Mouse (Mus musculus) liver, embryonic 16.5 days (tissue): ENCODE measurements around the gene Pxn. TPM values are rescaled to one million over a fixed set of nuclear protein-coding genes. Genes with fewer than 3 reads are reported as not detected.
A peak's percentile ranks its signal among the peaks of the same experiment; 100 is the strongest.

Source experiments
- ATAC-seq: fragments of 200-750 bp; cut with Nextera tagmentation; 2 replicates; pipeline ENCODE4 v1.8.0; 2017; ENCODE audit warnings: low read depth, mild to moderate bottlenecking, moderate number of reproducible peaks, moderate library complexity
- H3K27ac ChIP-seq: fragments of 300-500 bp; sonication (generic); 2 replicates; pipeline ENCODE4 v1.5.1; 2014; ENCODE audit warnings: mild to moderate bottlenecking, low read length
- H3K27me3 ChIP-seq: fragments of 300-500 bp; sonication (generic); 2 replicates; pipeline ENCODE4 v1.6.1; 2014; ENCODE audit warnings: low read depth, low read length, mixed read lengths; ENCODE audit not compliant: control insufficient read depth, insufficient read depth
- H3K36me3 ChIP-seq: fragments of 300-500 bp; sonication (generic); 2 replicates; pipeline ENCODE4 v1.6.1; 2014; ENCODE audit warnings: mild to moderate bottlenecking; ENCODE audit not compliant: control insufficient read depth, insufficient read depth
- H3K4me1 ChIP-seq: fragments of 300-500 bp; sonication (generic); 2 replicates; pipeline ENCODE4 v1.6.1; 2014; ENCODE audit warnings: low read depth, low read length, mixed read lengths; ENCODE audit not compliant: control insufficient read depth
- H3K4me2 ChIP-seq: fragments of 300-500 bp; sonication (generic); 2 replicates; pipeline ENCODE4 v1.6.1; 2014; ENCODE audit warnings: low read depth, low read length, mixed read lengths
- H3K4me3 ChIP-seq: fragments of 300-500 bp; sonication (generic); 2 replicates; pipeline ENCODE4 v1.5.1; 2014; ENCODE audit warnings: low read depth, mild to moderate bottlenecking, low read length
- H3K9ac ChIP-seq: fragments of 300-500 bp; sonication (generic); 2 replicates; pipeline ENCODE4 v1.6.1; 2014; ENCODE audit warnings: low read depth, low read length
- H3K9me3 ChIP-seq: fragments of 300-500 bp; sonication (generic); replicated peaks from 2 replicates; pipeline ENCODE4 v1.6.1; 2016; ENCODE audit warnings: low read length; ENCODE audit not compliant: control insufficient read depth
- WGBS: fragments of 180-500 bp; shearing (Covaris S2); extraction: QIAGEN DNeasy Blood & Tissue Kit; methylation state at CpG from one replicate; pipeline ENCODE4 v1.1.7; 2014; ENCODE audit not compliant: insufficient replicate concordance; 5-methylcytosine and 5-hydroxymethylcytosine counted together
- polyA plus RNA-seq: library from polyadenylated mRNA; unstranded; fragments of >200 nt; fragmentation: Nextera tagmentation; extraction: Ambion mirVana; gene quantifications from 2 replicates; pipeline ENCODE4 v1.2.1, GENCODE M21; 2015

Gene Pxn
- polyA plus RNA-seq, 1 experiment from 2014 or later, result 19.1 TPM

DNA sequence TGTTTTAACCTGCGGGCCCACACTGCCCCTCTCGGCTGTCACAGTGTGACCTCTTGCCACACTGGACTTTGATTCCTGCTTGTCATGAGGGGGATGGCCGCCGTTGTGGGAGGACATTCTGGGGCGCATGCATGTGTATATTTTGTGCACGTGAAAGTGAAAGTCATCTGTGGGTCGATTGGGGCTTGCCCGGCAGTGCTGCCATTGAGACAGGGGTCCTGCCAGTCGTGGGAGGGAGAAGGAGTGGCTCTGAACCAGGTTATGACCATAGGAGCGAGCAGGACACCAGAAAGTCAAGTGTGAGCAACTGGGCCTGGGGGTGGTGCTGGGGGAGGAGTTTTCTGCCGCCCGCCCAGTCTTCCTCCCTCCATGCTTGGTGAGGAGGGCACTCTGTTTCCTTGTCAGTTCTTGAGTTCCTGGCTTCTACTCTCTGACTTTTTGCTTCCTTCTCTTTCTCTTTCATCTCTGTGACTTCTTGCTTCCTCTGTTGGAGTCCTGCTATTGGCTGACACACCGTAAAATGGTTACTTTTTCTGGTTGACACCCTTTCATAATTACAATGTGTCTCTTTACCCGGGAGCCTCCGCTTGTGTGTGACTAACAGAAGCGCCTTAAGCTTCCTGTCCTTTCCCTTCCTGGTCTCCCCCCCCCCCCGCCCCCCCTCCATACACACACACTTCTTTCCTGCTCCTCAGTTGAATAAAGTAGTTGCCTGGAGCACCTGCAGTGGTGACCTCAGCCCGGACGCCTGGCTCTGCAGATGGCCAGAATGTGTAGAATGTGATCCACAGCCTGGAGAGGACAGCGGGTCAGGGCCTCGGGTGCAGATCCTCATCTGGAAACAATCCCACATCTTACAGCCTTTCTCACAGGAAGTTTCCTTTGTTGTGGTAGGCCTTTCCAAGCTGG is 15.3 kb downstream of the Pxn start:
- peak overlapping the region; percentile 55 for H3K4me3 ChIP-seq
- peaks cover 59% of the 10 kb centered on the region for H3K4me1 ChIP-seq
- ATAC-seq, result peak; percentile 75
- H3K4me2 ChIP-seq, result peak overlapping the region; percentile 66
- peak overlapping the region; percentile 86 for H3K27ac ChIP-seq
- WGBS, result 15% methylated on average over 20 of the region's 21 CpGs
- no peaks in the 10 kb centered on the region for H3K27me3 ChIP-seq
- H3K9me3 ChIP-seq, result no peaks in the 10 kb centered on the region
- peak overlapping the region; percentile 36 for H3K9ac ChIP-seq
- no peaks in the 10 kb centered on the region for H3K36me3 ChIP-seq

DNA sequence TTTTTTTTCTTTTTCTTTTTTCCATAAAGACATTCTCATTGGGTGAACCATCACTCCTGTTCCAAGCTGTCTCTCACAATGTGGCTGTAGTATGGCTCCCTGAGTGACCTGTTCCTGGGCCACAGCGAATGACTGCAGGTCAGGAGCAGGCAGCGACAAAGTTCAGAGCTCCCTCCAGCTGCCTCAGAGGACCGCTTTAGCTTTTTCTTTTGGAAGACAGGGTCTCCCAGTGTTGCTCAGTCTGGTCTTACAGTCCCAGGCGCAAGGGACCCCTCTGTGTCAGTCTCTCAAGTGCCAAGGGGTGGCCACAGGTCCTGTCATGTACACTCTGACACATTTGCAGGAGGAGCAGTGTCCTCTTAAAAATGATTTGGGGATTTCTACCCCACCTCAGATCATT is 16.1 kb downstream of the Pxn start:
- H3K4me2 ChIP-seq, result no peak overlapping the region
- WGBS, result 71% methylated on average over 4 of the region's 4 CpGs
- no peaks in the 10 kb centered on the region for H3K36me3 ChIP-seq
- no peaks in the 10 kb centered on the region for H3K27me3 ChIP-seq
- H3K9me3 ChIP-seq, result no peaks in the 10 kb centered on the region
- peaks cover 59% of the 10 kb centered on the region for H3K4me1 ChIP-seq
- peak overlapping the region; percentile 86 for H3K27ac ChIP-seq
- ATAC-seq, result no peak
- no peak overlapping the region for H3K9ac ChIP-seq
- no peak overlapping the region for H3K4me3 ChIP-seq

DNA sequence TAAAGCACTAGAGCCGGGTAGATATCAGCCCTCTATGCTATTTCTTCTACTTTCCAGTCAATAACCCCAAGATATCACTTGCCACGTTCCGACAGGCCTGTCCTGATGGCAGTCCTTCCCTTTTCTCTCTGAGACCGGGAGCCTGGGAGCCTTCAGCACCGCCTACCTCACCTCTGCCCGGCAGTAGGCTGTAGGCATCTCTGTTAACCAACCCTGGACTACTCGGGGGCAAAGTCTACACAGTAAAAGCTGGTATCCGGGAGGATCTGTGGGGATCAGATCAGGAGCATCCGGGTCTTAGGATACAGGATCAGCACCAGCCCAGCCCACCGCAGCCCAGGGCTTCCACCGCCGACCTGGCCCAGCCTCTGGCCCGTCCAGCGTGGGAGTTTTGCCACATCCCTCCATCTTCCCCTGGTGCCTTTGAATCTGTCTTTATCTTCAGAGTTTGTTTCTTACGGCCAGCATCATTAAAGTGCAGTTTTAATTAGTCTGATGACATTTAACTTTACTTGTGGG is 16.6 kb downstream of the Pxn start:
- Histone ChIP-seq H3K4me2 (no peak overlapping the region), H3K4me3 (no peak overlapping the region), H3K4me1 (peaks cover 59% of the 10 kb centered on the region), H3K27ac (peak overlapping the region; percentile 86), H3K36me3 (no peaks in the 10 kb centered on the region), H3K9ac (no peak overlapping the region), H3K27me3 (no peaks in the 10 kb centered on the region), H3K9me3 (no peaks in the 10 kb centered on the region)
- peak; percentile 25; the same call in 1 of the 2 replicates for ATAC-seq
- WGBS, result 59% methylated on average over 15 of the region's 15 CpGs

DNA sequence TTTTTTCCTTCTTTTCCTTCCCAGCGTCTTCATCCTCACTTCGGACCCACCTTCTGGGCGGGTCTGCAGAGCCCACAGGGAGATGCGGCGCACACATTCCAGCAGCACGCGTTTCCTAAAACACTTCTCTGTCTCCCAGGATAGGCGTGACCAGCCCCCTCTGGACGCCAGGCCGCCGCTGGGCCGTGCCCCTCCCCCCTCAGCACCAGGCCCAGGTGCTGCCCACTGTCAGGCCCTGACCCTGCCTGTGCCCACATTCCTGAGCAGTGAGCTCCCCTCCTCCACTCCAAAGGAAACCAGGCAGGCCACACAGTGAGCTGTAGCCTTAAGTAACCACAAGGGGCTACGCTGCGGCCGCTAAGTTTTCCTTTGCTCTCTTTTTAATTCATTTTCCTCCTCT is 17.5 kb downstream of the Pxn start:
- Histone ChIP-seq H3K9me3 (no peaks in the 10 kb centered on the region), H3K27ac (no peak overlapping the region), H3K9ac (no peak overlapping the region), H3K4me2 (no peak overlapping the region), H3K4me1 (peaks cover 62% of the 10 kb centered on the region), H3K27me3 (no peaks in the 10 kb centered on the region), H3K36me3 (no peaks in the 10 kb centered on the region), H3K4me3 (no peak overlapping the region)
- no peak for ATAC-seq
- WGBS, result 37% methylated on average over 15 of the region's 15 CpGs

DNA sequence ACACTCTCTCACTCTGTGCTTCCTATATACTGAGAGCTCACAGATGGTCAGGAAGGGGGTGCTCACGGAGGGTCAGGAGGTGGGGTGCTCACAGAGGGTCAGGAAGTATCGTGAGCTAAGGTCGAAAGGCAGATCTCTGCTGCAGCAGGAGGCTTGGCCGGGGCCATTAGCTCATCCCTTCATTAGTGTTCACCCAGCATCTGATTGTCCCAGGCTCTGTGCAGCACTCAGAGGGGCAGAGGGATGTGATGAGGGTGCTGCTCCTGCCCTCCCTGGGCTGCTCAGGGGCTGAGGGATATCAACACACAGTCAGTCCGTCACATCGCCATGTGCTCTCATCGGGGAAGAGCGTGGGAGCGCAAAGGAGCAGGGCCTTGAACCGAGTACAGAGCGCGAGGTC is 18.0 kb downstream of the Pxn start:
- H3K4me1 ChIP-seq, result peaks cover 65% of the 10 kb centered on the region
- no peaks in the 10 kb centered on the region for H3K9me3 ChIP-seq
- no peak overlapping the region for H3K4me3 ChIP-seq
- H3K27me3 ChIP-seq, result no peaks in the 10 kb centered on the region
- no peak for ATAC-seq
- H3K9ac ChIP-seq, result no peak overlapping the region
- H3K36me3 ChIP-seq, result no peaks in the 10 kb centered on the region
- WGBS, result 55% methylated on average over 12 of the region's 12 CpGs
- H3K27ac ChIP-seq, result peak overlapping the region; percentile 10; the same call in 1 of the 2 replicates
- H3K4me2 ChIP-seq, result no peak overlapping the region

DNA sequence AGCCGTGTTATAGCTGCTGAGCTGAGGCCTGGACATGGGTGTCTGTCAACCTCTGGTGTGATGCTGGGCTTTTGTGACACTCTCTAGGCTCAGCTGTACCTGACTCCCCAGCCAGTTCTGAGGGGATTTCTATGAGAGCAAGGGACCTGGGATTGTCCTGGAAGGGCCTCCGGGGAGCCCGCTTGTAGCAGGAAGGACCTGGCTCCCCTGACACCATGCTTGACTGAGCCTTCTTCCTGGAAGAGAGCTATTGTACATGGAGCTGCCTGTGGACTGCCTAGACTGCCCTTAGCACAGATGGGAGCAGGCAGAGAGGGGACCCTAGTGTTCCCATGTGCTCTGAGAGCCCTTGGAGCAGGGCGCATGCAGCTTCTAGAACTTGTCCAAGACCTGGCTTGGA is 18.9 kb downstream of the Pxn start:
- Histone ChIP-seq H3K36me3 (no peaks in the 10 kb centered on the region), H3K4me2 (no peak overlapping the region), H3K27me3 (no peaks in the 10 kb centered on the region), H3K27ac (no peak overlapping the region), H3K4me3 (no peak overlapping the region), H3K9ac (no peak overlapping the region), H3K9me3 (no peaks in the 10 kb centered on the region), H3K4me1 (peaks cover 70% of the 10 kb centered on the region)
- WGBS, result 83% methylated on average over 4 of the region's 4 CpGs
- no peak for ATAC-seq

DNA sequence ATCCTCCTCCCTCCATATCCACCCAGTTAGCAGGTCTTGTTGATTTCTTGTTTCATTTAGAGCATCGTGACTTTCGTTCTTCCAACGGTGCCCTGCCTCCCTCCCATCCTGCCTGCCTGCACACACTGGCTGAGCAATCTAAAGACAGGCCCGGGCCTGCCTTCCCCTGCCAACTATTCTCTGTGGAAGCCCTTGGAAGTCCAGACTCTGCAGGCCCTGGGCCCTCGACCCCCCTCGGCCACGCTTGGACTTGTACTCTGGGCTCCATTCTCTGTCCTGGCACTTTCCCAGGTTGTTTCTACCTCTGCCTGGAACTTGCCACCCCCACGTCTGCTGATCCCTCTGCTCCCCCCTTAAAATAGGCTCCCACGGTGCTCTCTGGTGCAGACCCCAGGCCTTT is 19.5 kb downstream of the Pxn start:
- ATAC-seq, result no peak
- H3K4me1 ChIP-seq, result peaks cover 70% of the 10 kb centered on the region
- no peaks in the 10 kb centered on the region for H3K27me3 ChIP-seq
- H3K9me3 ChIP-seq, result no peaks in the 10 kb centered on the region
- no peak overlapping the region for H3K4me3 ChIP-seq
- no peak overlapping the region for H3K27ac ChIP-seq
- H3K9ac ChIP-seq, result no peak overlapping the region
- H3K36me3 ChIP-seq, result no peaks in the 10 kb centered on the region
- 72% methylated on average over 9 of the region's 9 CpGs for WGBS
- no peak overlapping the region for H3K4me2 ChIP-seq

DNA sequence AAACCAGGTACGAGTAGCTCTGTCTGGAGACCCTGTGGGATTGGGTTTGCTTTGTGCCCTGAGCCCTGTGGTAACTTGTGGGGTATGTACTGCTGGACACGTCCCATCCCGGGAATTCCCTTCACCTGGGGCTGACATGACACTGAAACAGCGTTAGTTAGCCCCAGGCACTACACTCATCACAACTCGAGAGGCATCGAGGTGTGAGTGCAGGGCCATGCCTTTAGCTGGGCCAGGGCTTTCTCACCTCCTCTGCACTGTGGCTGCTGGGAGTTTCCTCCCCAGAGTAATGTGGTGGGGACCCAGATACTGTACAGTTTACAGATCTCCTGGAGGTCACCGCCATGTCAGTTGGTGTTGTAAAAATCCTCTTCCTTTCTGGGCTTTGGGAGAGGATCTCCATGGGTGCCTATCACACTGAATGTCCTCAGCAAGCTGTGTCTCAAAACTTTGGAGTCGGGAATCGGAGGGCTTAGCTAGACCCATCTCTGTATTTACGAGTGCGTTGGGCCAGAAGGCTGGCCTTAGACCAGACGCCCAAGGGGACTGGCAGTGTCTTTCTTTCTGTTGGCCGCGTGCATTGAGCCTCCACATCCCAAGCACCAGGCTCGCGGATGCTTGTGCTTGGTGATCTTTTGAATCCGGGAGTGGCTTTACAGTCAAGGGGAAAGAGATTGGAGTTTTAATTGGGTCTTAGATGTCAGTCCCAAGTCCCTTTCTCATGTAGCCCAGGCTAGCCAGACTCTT is 20.2 kb downstream of the Pxn start:
- Histone ChIP-seq H3K4me3 (no peak overlapping the region), H3K4me2 (no peak overlapping the region), H3K9me3 (no peaks in the 10 kb centered on the region), H3K27ac (no peak overlapping the region), H3K9ac (no peak overlapping the region), H3K27me3 (no peaks in the 10 kb centered on the region), H3K36me3 (no peaks in the 10 kb centered on the region), H3K4me1 (peaks cover 70% of the 10 kb centered on the region)
- no peak for ATAC-seq
- WGBS, result 79% methylated on average over 17 of the region's 17 CpGs

DNA sequence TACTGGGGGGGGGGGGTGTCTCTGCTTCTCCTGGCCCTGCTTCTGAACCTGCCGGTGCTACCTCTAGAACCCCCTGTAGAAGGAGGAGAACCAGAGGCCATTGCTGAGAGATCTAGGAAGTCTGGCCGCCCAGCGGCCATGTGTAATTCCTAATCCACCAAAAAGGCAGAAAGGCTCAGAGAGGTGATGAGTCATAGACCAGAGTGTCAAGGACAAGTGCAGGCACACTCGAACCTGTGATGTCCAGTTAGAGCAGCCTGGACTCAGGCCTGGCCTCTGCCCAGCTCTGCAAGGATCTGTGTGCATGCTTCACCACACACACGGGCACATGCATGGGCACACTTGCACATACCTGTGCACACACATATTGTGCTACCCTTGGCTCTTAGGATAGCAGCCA is 21.7 kb downstream of the Pxn start:
- ATAC-seq, result no peak
- Histone ChIP-seq H3K9me3 (no peaks in the 10 kb centered on the region), H3K9ac (no peak overlapping the region), H3K4me1 (peaks cover 71% of the 10 kb centered on the region), H3K27me3 (no peaks in the 10 kb centered on the region), H3K4me2 (no peak overlapping the region), H3K4me3 (no peak overlapping the region), H3K36me3 (no peaks in the 10 kb centered on the region), H3K27ac (no peak overlapping the region)
- 62% methylated on average over 5 of the region's 5 CpGs for WGBS
